Mouse (Mus musculus) layer of hippocampus, postnatal 36 days (tissue): ENCODE data around the gene Adnp. TPM values are rescaled to one million over a fixed set of nuclear protein-coding genes. Genes with fewer than 3 reads are reported as not detected.
"Not testable (repeated sequence)": the region's sequence is repeated elsewhere in the genome, so short reads cannot be mapped to it uniquely, and the experiment has no call there.

Experiments used
- DNase-seq, 2 experiments: peaks; one replicate each; pipeline ENCODE4 v3.0.0; 2022
- total RNA-seq, 2 experiments: library from RNA; stranded (reverse); gene quantifications; 2 replicates each; pipeline ENCODE4 v1.2.3; 2021

Gene Adnp
- total RNA-seq, 2 experiments from 2014 or later, result 84.3 to 90.6 TPM

DNA sequence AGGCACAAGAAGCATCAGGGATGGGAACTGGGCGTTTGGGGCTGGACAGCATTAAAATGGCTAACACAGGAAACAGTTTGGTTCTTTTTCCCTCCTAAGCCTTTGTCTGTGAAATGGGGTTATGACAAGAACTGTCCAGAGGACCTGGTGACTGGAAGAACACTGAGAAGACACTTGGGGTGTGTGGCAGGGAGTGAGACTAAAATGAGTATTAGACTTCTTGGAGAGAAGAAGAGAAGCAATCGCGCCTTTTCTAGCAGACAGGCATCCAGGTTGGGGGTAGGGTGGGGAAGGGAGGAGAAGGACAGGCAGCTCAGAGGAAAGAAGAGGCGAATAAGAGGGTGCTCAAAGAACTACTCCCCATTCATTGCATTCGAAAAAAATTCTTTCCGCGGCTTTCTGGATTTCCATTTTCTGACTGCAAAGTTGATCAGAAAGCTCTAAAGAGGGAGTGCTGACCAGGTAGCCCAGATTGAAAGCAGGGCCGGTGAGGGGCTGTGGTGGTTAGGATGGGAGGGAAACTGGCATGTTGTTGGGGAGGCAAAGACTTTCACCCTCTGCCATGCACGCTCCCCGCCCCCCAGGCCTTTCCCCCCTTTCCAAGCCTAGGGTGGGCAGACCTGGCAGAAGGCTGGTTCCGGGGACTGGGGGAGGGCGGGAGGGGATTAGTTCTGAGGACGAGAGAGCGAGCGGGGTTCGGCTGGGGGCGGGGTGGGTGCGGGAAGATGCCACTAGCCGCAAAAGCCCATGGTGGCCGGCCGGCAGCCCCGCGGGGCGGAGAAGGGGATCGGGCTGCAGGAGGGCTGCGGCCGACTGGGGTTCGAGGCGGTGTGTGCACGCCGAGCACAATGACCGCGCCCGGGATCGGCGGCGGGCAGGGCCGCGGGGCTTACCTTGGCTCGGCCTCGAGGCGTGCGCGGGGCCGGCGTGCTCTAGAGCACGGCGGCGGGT, 956 bp downstream of the Adnp start:
- DNase-seq, result peak; percentile 29 to 39

DNA sequence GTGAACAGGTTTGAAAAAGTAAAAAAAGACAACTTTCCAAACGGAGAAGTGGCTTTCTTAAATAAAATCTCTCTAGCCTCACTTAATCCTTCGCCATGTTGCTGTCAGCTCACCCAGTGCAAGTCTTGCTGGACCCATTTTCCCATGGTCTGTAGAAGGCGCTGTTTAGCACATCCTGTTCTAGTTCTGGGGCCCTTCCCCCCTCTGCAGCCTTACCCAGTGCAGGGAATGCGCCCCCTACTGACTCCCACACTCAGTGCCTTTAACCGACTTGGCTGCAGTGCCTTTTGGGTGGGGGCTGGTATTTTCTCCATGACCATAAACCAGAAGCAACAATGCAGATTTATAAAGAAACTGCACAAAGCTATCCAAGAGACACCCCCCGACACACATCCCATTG, 1.6 kb downstream of the Adnp start:
- peak; percentile 82 to 86 for DNase-seq

DNA sequence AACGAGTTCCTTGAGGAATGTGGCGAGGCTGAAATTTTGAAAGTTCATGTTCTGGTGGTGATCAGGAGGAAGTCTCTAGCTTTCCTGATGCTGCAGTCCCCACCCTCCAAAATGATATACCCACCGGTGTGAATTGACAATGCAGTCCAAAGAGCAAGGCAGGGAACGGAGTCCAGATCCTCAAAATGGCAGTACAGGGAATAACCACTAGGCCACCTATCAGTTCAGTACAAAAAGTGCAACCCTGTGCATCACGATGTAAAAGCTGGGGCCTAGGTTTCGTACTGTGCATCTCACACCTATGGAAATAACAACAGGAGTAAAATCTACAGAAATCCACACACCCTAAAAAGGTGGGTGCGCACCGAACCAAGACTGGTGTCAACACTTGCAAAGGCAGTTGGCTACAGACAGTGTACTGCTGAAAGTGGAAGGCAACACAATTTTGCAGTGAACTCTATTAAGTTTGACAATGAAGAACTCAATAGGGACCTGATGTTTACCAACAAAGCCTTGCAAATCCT, 2.4 kb downstream of the Adnp start:
- no peak for DNase-seq

DNA sequence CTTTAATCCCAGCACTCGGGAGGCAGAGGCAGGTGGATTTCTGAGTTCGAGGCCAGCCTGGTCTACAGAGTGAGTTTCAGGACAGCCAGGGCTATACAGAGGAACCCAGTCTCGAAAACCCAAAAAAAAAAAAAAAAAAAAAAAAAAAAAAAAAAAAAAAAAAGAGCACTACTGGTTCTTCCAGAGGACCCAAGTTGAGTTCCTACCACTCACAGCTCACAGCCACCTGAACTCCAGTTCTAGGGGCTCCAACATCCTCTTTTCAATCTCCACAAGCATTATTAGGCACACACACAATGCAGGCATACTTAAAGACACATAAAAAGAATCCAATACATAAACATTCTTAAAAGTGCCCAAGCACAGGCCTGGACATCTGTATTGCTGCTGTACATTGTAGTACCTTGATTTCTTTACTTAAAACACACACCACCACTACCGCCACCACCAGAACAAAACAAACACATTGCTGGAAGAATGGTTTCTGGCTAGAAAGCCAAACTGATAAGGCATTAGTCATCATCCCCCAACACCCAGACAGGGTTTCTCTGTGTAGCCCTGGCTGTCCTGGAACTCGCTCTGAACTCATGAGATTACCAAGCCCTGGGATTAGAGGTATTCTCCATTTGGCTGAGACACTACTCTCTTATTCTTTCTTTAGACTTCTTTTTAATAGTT, 6.8 kb downstream of the Adnp start:
- DNase-seq, result no peak

DNA sequence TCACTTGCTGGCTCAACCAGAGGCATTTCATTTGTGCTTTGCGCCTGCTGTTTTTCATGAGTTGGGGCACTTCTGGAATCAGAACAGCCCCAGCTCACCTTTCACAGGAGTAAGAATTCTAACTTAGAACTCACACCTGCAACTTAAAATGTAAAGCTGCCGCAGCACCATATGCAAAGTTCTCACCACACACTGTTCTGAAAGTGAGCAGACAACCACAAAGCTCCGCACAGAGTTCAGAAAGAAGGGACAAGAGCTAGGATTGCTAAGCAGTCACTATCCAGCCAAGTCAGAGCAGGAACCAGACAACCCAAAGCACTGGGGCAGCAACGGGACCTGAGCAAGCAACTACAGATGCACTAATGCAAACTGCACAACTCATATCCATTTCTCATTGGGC, 7.4 kb downstream of the Adnp start:
- DNase-seq, result no peak

DNA sequence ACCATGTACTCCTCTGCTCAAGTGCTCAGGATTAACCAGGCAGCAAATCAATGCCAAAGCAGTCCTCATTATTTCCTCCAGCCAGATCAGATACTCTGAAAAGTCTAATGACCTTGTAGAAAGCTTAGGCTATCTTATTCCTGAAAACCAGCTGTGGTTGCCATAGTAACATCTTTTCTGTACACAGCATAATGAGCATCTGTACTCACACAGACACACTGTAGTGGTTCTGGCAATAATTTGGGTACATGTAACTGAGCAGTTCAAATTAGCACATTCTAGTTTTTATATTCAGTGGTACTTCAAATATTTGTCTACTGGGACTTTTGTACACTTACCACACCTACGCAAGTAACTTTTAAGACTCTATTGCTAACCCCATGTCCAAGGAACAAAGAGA, 8.5 kb downstream of the Adnp start:
- no peak for DNase-seq

DNA sequence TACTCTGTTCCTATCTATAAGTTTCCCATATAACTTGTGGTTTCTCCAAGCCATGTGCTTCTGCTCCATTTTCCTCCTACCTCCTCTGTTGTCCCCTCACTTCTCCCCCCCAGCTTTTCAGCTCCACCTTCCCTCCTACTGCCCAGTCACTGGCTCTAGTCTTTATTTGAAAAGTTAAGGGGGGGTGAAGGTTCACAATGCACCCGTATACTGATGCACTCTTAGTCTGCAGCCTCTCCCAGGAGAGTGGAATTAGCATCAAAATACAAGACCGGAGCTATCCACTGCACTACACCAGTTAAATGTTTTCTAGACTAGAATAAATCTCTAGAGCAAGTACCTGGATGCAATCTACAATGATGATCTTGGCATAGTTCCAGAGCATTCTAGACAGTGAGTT, 11.2 kb downstream of the Adnp start:
- no peak for DNase-seq

DNA sequence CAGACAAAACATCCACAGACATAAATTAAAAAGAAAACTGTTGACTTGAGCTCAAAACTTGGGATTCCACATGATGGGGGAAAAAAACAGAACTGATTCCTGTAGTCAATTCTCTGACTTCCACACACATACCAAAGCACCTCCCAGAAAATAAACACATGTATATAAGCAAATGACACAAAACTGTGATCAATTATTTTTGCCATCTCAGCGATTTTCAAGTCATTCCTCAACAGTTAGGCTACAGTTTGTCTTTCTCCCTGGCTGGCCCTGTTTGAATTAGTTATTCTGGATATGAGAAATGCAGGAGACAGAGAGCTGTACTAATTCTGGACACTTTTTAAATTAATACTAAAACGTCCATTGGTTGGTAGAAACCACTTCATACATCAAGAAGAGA, 13.2 kb downstream of the Adnp start:
- no peak for DNase-seq

DNA sequence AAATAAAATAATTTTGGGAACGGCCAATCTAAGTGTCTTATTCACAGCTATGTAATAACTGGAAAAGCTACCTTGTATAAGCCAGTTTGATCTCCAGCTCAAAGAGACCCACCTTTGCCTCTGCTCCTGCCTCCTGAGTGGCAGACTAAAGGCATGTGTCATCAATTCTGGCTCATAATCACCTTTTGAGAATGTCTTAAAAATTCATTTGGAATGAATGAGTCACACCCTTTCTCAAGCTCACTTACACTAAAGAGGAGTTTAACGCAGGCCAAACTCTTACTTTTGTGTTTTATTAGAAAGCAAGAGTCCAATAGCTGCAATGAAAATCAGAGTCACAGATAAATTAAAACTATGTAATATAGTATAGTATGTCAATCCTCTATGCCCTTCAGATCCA, 15.1 kb downstream of the Adnp start:
- no peak for DNase-seq

DNA sequence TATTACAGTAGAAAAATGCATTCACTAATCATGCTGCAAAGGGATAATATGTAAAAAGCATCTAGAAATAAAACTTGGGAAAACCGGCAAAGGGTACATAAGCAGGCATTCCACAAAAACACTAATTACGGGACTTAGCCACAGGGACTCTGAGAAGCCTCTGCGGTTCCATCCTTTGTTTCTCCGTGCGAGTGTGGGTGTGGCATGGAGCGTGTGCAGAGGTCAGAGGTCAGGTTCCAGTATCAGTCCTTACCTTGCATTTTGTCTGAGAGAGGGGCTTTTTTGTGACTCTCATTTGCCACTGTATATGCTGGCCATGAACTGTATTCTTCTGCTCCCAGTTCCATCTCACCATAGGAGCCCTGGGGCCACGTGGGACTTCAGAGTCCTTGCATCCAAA, 31.0 kb downstream of the Adnp start:
- no peak for DNase-seq

DNA sequence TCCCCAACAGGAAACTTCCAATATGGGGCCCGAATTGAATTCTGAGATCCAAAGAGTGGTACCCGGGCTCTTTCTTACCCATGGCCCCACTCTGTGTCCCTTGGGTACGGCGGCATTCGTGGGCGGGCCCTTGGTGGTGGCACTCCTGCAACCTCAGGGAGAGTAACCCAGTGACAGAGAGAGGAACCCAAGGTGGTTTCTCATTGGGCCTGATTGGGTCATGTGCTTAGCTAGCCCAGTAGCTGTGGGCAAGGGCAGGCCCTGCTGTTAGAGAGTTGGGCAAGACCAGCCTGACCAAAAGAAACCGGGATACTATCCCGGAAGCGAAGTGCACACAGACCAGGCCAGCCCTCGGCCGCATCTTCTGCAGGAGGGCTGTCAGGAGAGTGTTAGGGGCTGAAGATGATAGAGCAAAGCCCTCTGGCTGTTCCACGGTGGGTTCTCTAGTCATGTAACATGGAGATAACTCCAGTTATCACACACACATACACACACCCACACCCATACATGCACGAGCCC, 36.7 kb downstream of the Adnp start:
- no peak for DNase-seq

DNA sequence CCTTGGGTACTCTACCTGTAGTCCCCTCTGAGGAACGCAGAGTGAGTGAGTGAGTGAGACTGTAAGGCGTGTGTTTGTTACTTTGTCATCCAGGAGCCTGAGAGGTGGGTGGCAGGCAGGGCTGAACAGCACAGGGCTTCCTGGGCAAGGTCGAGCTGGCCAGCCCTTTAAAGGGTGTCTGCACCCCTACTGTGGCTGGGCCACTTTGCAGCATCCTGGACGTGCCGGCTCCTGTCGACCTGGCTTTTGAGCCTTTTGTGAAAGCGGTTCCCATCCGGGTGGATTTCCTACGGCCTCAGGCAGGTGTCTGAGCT, 37.2 kb downstream of the Adnp start:
- no peak for DNase-seq

DNA sequence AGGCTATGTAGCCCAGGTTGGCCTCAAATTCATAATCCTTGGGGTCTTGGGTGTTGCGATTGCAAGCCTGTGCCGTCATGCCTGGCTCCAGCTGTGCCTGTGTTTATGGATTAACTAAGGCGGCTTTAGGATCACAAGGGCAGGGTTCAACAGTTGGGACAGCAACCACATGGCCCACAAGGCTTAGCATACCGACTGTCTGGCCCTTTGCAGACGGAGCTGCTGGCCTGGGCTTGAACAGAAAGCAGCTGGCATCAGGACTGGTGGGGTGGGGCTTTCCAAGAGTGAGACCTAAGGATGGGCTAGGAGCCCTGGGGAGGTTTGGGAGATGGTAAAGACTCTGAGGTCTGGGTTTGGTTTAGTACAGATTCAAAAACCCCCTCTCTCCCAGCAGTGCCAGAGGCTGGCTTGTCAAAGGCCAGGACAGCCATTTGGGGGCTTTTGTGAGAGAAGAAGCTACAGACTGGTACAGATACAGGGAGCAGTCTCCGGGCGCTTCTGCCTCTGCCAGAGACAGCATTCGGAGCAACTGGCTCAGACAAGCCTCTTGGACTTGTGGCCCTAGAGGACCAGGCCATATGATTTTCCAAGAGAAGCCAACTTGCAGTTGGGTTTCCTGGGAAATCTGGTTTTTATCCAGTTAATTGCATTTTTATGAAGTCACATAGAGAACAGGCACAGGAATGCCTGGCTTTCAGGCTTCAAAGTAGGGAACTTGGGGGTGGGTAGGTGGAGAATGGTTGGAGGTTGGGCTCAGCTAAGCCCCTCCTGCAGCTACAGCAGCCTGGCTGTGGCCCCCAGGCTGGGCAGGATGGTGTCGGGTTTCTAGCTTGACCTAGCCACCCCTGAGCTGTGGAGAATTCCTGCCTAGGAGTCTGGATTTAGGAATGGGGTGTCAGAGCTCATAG, 37.8 kb downstream of the Adnp start:
- no peak for DNase-seq

DNA sequence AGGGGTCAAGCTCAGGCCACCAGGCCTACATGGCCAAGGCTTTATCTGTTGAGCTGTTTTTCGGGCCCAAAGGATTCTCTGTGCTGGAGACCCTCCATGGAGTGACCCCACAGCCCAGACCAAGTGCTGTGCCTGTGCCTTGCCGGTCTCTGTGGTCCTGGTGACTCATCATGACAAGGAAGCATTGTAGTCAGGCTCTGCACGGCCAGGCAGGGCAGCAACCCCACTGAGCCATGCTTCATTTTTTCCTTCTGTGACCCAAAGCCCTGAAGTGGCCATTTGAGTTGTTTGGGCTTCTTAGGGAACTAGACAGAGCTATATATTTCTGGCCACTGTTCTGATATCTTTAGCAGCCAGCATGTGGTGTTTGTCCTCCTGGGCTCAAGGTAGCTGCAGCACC, 39.1 kb downstream of the Adnp start:
- no peak for DNase-seq

DNA sequence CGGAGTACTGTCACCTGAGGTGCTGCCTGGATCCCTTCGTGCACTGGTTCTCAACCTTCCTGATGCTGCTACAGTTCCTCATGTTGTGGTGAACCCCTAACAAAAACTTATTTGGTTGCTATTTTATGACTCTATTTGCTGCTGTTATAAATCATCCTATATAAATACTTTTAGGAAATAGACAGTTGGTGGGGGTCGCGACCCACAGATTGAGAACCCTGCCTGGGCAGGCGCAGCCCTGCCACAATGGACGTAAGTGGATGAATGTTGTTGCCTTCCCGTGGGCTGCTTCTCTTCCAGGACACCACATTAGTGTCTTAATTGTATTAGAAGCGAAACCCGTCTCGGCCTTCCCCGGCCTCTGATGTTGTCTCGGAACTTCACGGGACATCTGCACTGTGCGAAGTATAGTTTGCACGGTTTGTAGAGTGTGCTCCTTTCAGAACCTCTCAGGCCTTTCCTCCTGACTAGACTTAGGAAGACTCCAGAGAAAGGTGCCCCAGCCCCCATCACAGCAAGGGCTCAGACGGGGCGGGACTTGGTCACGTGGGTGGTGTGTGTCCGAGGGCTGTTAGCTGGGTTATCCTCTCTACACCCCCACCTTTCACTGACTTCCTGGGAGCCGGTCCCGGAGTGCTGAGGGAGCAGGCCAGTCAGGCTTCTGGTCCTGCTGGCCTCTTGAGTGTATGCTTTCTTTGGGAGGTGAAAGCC, 40.0 kb downstream of the Adnp start:
- no peak for DNase-seq

DNA sequence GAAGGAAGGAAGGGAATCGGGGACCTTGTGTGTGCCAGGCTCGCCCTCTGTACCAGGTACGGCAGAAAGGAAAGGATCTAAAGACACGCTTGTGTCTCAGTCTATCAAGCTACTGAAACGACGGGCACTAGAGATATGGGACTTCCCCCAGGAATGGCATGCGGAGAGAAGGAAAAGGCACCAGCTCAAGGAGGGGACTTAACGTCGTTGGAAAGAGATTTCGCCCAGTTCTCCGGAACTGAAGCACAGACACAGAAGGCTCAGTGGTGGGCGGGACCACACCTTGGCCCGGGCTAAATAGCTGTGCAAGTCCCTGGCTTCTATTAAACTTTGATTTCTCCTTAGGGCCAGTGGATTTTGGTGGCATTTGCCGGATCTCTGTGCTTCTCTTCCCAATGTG, 44.9 kb downstream of the Adnp start:
- no peak for DNase-seq

DNA sequence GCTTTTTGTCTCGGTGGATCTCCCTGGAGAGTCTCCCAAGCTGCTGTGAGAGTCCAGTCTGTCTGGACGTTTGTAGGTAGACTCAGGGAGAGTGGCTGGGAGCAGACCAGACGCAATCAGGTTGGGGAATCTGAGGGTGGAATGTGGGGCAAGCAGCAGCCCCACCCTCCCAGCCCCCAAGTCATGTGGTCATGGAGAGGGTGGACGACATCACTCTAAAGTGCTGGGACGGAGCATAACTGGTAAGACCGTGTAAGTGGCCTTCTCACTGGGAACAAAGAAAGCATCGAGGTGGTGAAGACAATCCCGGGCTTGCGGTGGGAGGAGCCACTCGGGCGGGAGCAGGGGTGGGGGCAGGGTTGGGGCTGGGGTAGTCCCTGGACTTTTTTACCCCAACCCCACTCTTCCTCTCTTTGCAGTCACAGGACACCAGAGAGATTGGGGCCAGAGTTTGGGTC, 45.4 kb downstream of the Adnp start:
- DNase-seq, result no peak

DNA sequence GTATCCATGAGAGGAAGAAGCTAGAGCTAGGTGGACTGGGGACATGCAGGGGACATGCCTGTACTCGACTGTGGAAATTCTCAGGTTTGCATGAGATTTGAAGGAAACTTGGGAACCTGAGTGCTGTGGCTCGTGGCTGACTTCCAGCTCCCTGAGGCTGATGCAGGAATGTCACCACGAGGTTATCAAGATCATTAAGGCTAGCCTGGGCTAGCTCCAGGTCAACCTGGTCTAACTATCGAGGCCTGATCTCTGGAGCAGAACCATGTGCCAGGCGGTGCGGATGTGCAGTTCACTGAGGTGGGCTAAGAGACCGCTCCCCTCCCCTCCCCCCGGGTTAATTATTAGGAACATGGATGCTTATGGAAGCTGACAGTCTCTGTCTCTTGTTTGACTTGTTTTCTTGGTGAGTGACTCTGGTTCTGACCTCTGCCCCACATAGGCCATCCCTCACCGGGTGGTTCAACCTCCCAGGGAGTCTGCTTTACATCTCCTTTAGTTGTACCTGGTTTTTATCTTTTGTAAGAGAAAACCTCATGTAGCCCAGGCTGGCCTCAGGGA, 46.5 kb downstream of the Adnp start:
- no peak for DNase-seq

DNA sequence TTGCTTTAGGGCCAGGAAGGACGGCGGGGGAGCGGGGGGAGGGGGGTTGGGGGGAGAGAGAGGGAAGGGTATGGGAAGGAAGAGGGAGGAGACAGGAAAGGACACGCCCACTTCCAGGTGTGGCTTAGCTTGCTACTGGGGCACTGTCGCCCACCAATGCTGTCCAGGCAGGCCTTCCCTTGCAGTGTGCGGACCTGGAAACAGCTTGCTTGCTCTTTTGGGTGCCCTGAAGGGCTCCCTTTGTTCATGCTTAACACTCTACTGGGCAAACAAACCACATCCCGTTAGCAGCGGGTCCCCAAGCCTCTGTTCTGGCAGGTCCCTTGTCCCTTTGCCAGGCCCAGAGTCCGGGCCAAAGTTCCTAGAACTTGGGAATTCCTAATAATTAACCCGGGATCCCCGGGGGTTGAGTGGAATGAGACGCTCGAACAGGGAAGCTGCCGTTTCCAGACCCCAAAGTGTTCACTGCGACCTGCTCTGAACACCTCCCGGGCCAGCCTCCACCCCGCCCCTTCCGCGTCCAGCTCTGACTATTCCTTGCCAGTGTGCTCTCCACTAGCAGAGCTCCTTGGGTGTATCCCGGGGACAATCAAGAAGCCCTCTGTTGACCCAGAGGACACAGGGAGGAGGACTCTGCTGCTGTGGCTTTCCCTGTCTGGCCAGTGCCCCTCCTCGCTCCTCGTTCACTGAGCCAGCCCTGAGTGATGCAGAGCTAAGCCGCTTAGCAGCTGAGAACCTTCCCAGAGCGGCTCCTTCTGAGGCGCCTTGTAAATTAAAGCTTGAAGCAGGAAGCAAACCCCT, 47.8 kb downstream of the Adnp start:
- no peak for DNase-seq

DNA sequence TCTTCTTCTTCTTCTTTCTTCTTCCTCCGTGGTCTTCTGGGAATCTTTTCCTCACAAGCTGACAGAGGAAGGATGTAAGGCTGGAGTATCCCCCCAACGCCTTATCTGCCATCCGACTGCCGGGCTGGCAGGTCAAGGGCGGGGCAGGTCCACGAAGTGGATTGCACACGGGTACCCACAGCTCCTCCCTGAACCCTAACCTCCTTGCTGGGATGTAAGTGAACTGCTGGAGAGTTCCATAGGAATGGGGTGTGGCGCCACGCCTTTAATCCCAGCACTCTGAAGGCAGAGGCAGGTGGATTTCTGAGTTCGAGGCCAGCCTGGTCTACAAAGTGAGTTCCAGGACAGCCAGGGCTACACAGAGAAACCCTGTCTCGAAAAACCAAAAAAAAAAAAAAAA, 48.9 kb downstream of the Adnp start:
- DNase-seq, result not testable (repeated sequence)

DNA sequence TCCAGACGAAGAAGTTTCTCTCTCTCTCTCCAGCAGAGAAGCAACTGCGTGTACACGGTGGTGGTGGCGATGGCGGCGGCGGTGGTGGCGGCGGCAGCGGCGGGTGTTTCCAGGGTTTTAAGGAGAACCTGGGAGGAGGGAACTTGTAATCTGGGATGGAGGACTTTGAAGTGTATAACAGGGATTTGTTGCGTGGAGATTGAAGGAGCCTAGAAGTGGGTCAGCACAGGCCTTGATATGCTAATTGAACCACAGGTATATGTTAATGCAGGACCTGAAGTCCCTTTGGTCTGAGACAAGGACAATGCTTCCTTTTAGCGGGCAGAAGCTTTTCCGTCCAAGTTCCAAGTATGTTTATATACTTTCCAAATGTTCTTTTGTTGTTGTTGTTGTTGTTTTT, 50.6 kb downstream of the Adnp start:
- DNase-seq, result no peak
